Mouse (Mus musculus) erythroid progenitor cell, adult 5-6 weeks (primary cell): Measurements from ENCODE around the gene 3110018I06Rik. TPM values are rescaled to one million over a fixed set of nuclear protein-coding genes. Genes with fewer than 3 reads are reported as not detected.

Source experiments
- ATAC-seq: replicated peaks from 2 replicates; pipeline ENCODE4 v1.8.0; 2016; ENCODE audit warnings: moderate number of reproducible peaks, mild to moderate bottlenecking, moderate TSS enrichment, inconsistent platforms; ENCODE audit not compliant: poor library complexity, low FRiP score, severe bottlenecking
- total RNA-seq, 2 experiments: library from RNA; stranded (forward) in 1 of 2; stranded (reverse) in 1 of 2; fragments of 150-400 nt in 1 of 2; fragments of 186-747, 209-891 nt in 1 of 2; gene quantifications; 2 replicates each; pipeline versions ENCODE4 v1.2.3 to v1.2.4; 2015 to 2017; ENCODE audit warnings: low replicate concordance in 2 of 2

3110018I06Rik gene
- total RNA-seq (2015; ENCODE audit: low replicate concordance) (not detected in 2 replicates), total RNA-seq (2017; ENCODE audit: low replicate concordance) (not detected in 2 replicates)

DNA sequence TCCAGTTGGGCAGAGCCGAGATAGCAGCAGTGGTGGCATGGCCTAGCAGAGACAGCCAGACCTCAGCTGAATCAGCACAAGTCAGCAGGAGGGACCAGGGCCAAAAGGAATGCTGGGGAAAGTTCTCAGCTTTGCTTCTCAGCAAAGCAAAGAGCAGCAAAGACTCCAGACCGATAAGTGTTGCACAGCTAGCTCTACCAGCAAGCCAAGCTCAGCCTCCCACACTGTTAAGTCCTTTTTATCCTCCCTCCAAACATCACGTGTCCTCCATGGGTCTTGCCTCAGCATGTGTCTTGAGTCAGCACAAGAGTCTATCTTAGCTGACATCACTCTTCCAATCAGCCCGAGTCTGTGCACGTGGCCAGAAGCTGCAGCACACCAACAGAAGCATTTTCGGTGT is at the start of gene 3110018I06Rik:
Gene 3110018I06Rik, plus strand, starts transcription at position 262 of the 400 bp plus-strand sequence.
- no peak for ATAC-seq

DNA sequence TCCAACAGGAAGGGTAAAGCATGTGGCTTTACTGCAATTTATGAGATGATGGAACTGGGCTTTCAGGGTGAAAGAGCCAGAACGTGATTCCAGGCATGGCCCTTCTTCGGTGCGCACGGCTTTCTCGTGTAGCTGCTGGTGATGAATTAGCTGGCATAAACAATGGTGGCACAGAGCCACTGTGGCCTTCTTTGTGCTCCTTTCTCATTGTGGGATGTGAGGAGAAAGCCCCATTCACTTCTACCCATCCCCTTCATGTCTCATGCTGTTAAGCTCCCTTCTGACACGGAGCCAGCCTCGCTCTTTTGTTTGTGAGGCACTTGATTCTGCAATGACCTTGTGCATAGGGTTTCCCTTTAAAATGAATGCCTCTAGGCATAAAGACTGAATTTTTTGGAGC is 43.8 kb upstream of the 3110018I06Rik start:
- ATAC-seq, result no peak

DNA sequence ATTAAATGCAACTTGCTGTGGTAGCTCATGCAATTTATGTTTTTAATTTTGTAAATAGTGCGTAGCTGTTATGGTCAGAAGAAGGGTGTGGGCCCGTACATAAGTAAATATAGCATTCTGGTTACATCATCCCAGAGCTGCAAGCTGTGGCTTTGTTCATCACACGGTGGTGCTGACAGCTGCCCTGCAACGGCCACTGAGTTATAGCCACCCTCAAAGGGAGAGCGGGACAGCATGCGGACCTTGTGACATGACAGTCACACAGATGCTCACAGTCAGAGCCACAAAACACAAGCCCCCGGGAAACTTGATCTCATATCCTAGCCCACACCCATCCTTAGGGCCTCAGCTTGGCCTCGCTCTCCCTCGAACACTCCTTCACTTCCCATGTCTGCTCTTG is 30.6 kb upstream of the 3110018I06Rik start:
- ATAC-seq, result no peak

DNA sequence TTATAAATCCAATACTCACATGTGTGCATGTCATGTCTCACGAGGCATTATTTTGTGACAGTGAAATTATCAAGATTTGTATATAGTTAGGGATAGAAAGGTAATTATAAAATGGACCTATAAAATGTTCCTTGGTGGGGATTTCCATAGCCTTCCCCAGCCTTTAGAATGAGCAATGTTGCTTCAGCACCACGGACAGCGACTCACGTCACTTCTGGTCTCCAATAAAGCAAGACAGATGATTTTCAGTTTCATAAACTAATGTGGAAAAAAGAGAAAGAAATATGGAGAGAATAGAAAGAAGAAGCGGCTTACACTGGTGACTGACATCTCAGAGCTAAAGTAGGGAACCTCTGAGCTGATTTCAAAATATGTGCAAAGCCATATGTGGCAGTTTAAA is 23.7 kb upstream of the 3110018I06Rik start:
- ATAC-seq, result no peak

GRCm38 (mm10) chr12:107476441-107477291 is 11.8 kb upstream of the 3110018I06Rik start:
- ATAC-seq, result no peak

- no peak for ATAC-seq
These were observed 9.1 kb upstream of the 3110018I06Rik start for GRCm38 (mm10) chr12:107479350-107479749.

GRCm38 (mm10) chr12:107483031-107483430 is 5.4 kb upstream of the 3110018I06Rik start:
- no peak for ATAC-seq

DNA sequence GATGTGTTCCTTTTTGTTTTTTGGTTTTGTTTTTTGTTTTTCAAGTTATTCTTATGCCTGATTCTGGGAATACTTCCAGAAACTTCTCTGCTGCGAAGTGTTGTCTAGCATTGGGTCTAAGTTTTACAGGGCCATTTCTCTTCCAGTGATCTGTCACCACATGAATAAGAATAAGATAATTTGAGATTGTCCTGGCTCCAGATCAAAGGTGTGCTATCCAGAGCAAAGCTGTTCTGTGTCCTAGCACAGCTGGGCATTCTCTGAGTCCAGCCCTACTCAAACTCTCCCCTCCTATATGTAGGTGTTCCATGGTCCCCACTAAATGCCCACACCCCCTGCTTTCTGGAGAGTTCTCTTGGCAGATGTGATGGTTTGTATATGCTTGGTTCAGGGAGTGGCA is 2.9 kb downstream of the 3110018I06Rik start:
- ATAC-seq, result no peak

GRCm38 (mm10) chr12:107496924-107497323 is 8.5 kb downstream of the 3110018I06Rik start:
- ATAC-seq, result no peak

DNA sequence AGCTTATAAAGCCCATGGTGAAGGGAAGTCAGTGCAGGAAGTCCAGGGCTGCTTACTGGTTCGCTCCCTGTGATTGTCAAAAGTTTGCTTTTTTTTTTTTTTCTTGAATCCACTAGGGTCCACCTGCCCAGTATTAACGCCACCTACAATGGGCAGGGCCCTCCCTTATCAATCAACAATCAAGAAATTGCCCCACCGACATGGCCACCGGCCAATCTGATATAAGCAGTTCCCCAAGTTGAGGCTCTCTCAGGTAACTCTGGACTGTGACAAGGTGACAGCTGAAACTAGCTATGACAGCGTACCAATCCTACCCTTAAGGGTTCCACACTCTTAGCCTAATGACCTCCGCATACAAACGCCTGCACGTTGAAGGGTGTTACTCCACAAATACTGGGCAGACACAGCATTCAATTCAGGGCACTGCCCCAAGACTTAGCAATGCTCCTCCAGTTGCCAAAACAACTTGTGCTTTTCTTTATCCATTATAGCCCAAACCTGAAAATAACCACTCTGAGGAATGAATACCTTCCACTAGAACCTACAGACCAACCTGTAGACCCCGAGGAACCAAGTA is 21.3 kb downstream of the 3110018I06Rik start:
- ATAC-seq, result no peak

GRCm38 (mm10) chr12:107511112-107511511 is 22.7 kb downstream of the 3110018I06Rik start:
- ATAC-seq, result no peak

DNA sequence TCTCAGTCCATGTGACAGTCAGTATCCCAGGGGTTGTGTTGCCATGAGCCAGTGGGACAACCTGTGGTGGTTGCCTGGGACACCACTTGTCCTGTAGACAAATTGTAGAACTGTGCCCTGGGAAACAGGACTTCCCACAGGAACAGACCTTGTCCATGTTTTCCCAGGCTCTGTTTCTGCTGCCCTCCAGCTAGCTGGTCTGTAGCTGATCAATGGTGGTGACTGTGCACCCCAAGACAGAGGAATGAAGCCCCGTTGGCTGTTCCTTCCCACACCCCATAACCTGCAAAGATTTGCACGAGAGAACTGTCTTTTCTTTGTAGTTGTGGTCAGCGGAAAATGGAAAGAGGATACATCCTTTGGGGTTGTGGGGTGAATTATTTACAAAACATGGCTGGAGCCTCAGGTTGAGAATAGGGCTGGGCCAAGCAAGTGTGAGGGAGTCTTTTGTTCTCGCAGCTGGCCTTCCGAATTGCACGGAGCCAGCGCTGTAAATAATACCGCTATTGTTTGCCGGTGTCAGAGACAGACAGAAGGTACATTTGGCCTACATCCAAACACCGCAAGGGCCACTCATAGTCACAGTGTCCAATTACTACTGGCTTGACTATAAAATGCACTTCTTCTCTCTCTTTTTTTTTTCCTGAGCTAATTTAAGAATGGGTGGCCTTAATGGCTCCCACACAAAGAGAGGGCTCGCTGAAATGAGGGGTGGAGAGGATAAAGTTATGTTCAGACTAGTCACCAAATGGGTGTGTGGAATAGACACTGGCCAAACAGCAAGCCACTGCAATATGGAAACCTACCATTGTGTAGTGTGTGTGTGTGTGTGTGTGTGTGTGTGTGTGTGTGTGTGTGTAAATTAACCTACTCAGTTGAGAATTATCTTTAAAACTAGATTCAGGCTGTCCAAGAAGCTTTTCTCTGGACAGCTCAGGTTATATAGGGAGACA is 28.1 kb downstream of the 3110018I06Rik start:
- no peak for ATAC-seq

GRCm38 (mm10) chr12:107520941-107521340 is 32.5 kb downstream of the 3110018I06Rik start:
- no peak for ATAC-seq

- no peak for ATAC-seq
These were observed 40.0 kb downstream of the 3110018I06Rik start for GRCm38 (mm10) chr12:107528346-107528880.

- ATAC-seq, result no peak
These were observed 44.4 kb downstream of the 3110018I06Rik start for GRCm38 (mm10) chr12:107532871-107533270.
